Mouse (Mus musculus): Measurements from ENCODE around the gene Raver2. TPM values are rescaled to one million over a fixed set of nuclear protein-coding genes. Genes with fewer than 3 reads are reported as not detected.

The Raver2 gene
- polyA plus RNA-seq, 1 experiment from 2014 or later = 15.4 TPM

DNA sequence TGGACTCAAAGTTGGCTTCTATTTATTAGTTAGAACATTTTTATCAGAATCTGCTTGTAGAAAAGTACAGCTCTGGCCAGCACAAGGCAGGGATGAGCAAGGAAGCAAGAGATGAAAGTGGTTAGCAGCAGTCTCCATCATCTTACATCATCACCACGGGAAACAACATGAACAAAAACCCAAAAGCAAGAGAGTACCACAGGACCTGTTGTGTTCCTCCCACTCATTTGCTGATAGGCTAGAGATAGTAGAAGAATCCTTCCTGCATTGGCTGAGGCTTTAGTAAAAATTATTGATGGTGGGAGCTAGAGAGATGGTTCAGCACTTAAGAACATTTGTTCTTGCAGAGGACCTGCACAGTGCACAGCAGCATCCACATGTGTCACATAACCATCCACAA lies 125.4 kb downstream of the Raver2 start:
- Histone ChIP-seq H3K9ac (replicated peaks; ENCODE audit: low read length) (no peak overlapping the region), H3K4me3 (ENCODE audit: low read depth, low read length) (no peak overlapping the region), H3K9me3 (replicated peaks; ENCODE audit: control insufficient read depth, low read length) (no peaks in the 10 kb centered on the region), H3K27ac (replicated peaks; ENCODE audit: low read depth, low read length) (no peak overlapping the region), H3K4me1 (ENCODE audit: control insufficient read depth, insufficient read depth, low read length) (no peaks in the 10 kb centered on the region), H3K36me3 (replicated peaks; ENCODE audit: control insufficient read depth, insufficient read depth, low read depth, low read length) (no peaks in the 10 kb centered on the region), H3K27me3 (ENCODE audit: control insufficient read depth, insufficient read depth, low read length) (no peaks in the 10 kb centered on the region), H3K4me2 (ENCODE audit: low read depth, low read length) (no peak overlapping the region)
- DNase-seq (ENCODE audit: low spot score) = no peak
- no peak for ATAC-seq (replicated peaks; ENCODE audit: insufficient number of reproducible peaks, low FRiP score, low TSS enrichment, low read depth)
- WGBS = 71% methylated on average over 1 of the region's 1 CpGs

DNA sequence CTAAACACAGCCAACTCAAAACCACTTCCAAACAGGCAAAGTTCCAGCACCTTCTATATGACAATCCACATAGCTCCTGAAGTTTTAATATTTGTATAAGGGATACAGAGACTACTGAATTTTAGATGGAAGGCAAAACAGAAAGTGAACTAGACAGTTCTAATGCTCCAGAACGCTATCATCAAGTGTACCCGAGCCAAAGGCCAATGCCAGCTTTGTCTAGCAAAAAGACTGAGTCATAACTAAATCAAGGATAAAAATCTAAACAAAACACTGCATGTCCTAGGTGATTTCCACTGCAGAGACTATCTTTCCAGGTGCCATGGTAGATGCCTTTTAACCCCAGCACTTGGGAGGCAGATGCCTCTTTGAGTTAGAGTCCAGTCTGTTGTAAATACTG lies 127.6 kb downstream of the Raver2 start:
- Histone ChIP-seq H3K4me2 (ENCODE audit: low read depth, low read length) (no peak overlapping the region), H3K9me3 (replicated peaks; ENCODE audit: control insufficient read depth, low read length) (no peaks in the 10 kb centered on the region), H3K4me1 (ENCODE audit: control insufficient read depth, insufficient read depth, low read length) (no peaks in the 10 kb centered on the region), H3K9ac (replicated peaks; ENCODE audit: low read length) (no peak overlapping the region), H3K27ac (replicated peaks; ENCODE audit: low read depth, low read length) (no peak overlapping the region), H3K27me3 (ENCODE audit: control insufficient read depth, insufficient read depth, low read length) (no peaks in the 10 kb centered on the region), H3K36me3 (replicated peaks; ENCODE audit: control insufficient read depth, insufficient read depth, low read depth, low read length) (no peaks in the 10 kb centered on the region), H3K4me3 (ENCODE audit: low read depth, low read length) (no peak overlapping the region)
- no peak for ATAC-seq (replicated peaks; ENCODE audit: insufficient number of reproducible peaks, low FRiP score, low TSS enrichment, low read depth)
- no peak for DNase-seq (ENCODE audit: low spot score)
- WGBS = 85% methylated on average over 2 of the region's 2 CpGs

- no peak overlapping the region for H3K9ac ChIP-seq (replicated peaks; ENCODE audit: low read length)
- H3K4me3 ChIP-seq (ENCODE audit: low read depth, low read length) = no peak overlapping the region
- no peak for ATAC-seq (replicated peaks; ENCODE audit: insufficient number of reproducible peaks, low FRiP score, low TSS enrichment, low read depth)
- H3K9me3 ChIP-seq (replicated peaks; ENCODE audit: control insufficient read depth, low read length) = no peaks in the 10 kb centered on the region
- no peak overlapping the region for H3K27ac ChIP-seq (replicated peaks; ENCODE audit: low read depth, low read length)
- no peaks in the 10 kb centered on the region for H3K27me3 ChIP-seq (ENCODE audit: control insufficient read depth, insufficient read depth, low read length)
- H3K4me1 ChIP-seq (ENCODE audit: control insufficient read depth, insufficient read depth, low read length) = no peaks in the 10 kb centered on the region
- no peaks in the 10 kb centered on the region for H3K36me3 ChIP-seq (replicated peaks; ENCODE audit: control insufficient read depth, insufficient read depth, low read depth, low read length)
- WGBS = 85% methylated on average over 9 of the region's 9 CpGs
- DNase-seq (ENCODE audit: low spot score) = no peak
- no peak overlapping the region for H3K4me2 ChIP-seq (ENCODE audit: low read depth, low read length)
These were observed 128.8 kb downstream of the Raver2 start for GRCm38 (mm10) chr4:101197421-101198170.

- Histone ChIP-seq H3K36me3 (replicated peaks; ENCODE audit: control insufficient read depth, insufficient read depth, low read depth, low read length) (no peaks in the 10 kb centered on the region), H3K4me2 (ENCODE audit: low read depth, low read length) (no peak overlapping the region), H3K9ac (replicated peaks; ENCODE audit: low read length) (no peak overlapping the region), H3K4me3 (ENCODE audit: low read depth, low read length) (no peak overlapping the region), H3K27ac (replicated peaks; ENCODE audit: low read depth, low read length) (no peak overlapping the region), H3K4me1 (ENCODE audit: control insufficient read depth, insufficient read depth, low read length) (no peaks in the 10 kb centered on the region), H3K27me3 (ENCODE audit: control insufficient read depth, insufficient read depth, low read length) (no peaks in the 10 kb centered on the region), H3K9me3 (replicated peaks; ENCODE audit: control insufficient read depth, low read length) (no peaks in the 10 kb centered on the region)
- DNase-seq (ENCODE audit: low spot score) (no peak), ATAC-seq (replicated peaks; ENCODE audit: insufficient number of reproducible peaks, low FRiP score, low TSS enrichment, low read depth) (no peak)
- 63% methylated on average over 2 of the region's 2 CpGs for WGBS
These were observed 129.6 kb downstream of the Raver2 start for GRCm38 (mm10) chr4:101198333-101198732.

GRCm38 (mm10) chr4:101199433-101200081 lies 130.8 kb downstream of the Raver2 start:
- no peaks in the 10 kb centered on the region for H3K4me1 ChIP-seq (ENCODE audit: control insufficient read depth, insufficient read depth, low read length)
- H3K4me2 ChIP-seq (ENCODE audit: low read depth, low read length) = no peak overlapping the region

More at GRCm38 (mm10) chr4:101199433-101200081, 130.8 kb downstream of the Raver2 start:
- Histone ChIP-seq H3K36me3 (replicated peaks; ENCODE audit: control insufficient read depth, insufficient read depth, low read depth, low read length) (no peaks in the 10 kb centered on the region), H3K27ac (replicated peaks; ENCODE audit: low read depth, low read length) (no peak overlapping the region), H3K9ac (replicated peaks; ENCODE audit: low read length) (no peak overlapping the region), H3K27me3 (ENCODE audit: control insufficient read depth, insufficient read depth, low read length) (no peaks in the 10 kb centered on the region), H3K9me3 (replicated peaks; ENCODE audit: control insufficient read depth, low read length) (no peaks in the 10 kb centered on the region), H3K4me3 (ENCODE audit: low read depth, low read length) (no peak overlapping the region)
- DNase-seq (ENCODE audit: low spot score) (no peak), ATAC-seq (replicated peaks; ENCODE audit: insufficient number of reproducible peaks, low FRiP score, low TSS enrichment, low read depth) (no peak)
- WGBS = 92% methylated on average over 8 of the region's 8 CpGs

Other genes with a start within 250 kb of the Raver2 start
- gene Gm10577, start 48.3 kb upstream of the Raver2 start, polyA plus RNA-seq (2014; fragmentation: Nextera tagmentation; extraction: Ambion mirVana) = not detected in 2 replicates
- gene Jak1, start 196.3 kb downstream of the Raver2 start, polyA plus RNA-seq (2014; fragmentation: Nextera tagmentation; extraction: Ambion mirVana) = 57.7 and 61.8 TPM in 2 replicates